Mouse (Mus musculus) limb, embryonic 12.5 days (tissue): ENCODE results near the gene Ipmk. TPM values are rescaled to one million over a fixed set of nuclear protein-coding genes. Genes with fewer than 3 reads are reported as not detected.

Source experiments
- ATAC-seq: fragments of 200-750 bp; cut with Nextera tagmentation; 2 replicates; pipeline ENCODE4 v1.8.0; 2017; ENCODE audit warnings: low read depth, moderate TSS enrichment; ENCODE audit not compliant: insufficient number of reproducible peaks, insufficient read depth, low FRiP score, low TSS enrichment
- H3K27ac ChIP-seq: fragments of 300-500 bp; sonication (generic); 2 replicates; pipeline ENCODE4 v1.5.1; 2016; ENCODE audit warnings: mild to moderate bottlenecking, moderate library complexity
- H3K27me3 ChIP-seq: fragments of 300-500 bp; sonication (generic); 2 replicates; pipeline ENCODE4 v1.6.1; 2016; ENCODE audit warnings: mild to moderate bottlenecking, moderate library complexity
- H3K36me3 ChIP-seq: fragments of 300-500 bp; sonication (generic); 2 replicates; pipeline ENCODE4 v1.6.1; 2016; ENCODE audit warnings: mild to moderate bottlenecking, moderate library complexity
- H3K4me1 ChIP-seq: fragments of 300-500 bp; sonication (generic); replicated peaks from 2 replicates; pipeline ENCODE4 v1.6.1; 2016
- H3K4me2 ChIP-seq: fragments of 300-500 bp; sonication (generic); 2 replicates; pipeline ENCODE4 v1.6.1; 2016; ENCODE audit warnings: mild to moderate bottlenecking, moderate library complexity
- H3K4me3 ChIP-seq: fragments of 300-500 bp; sonication (generic); replicated peaks from 2 replicates; pipeline ENCODE4 v1.5.1; 2016; ENCODE audit warnings: mild to moderate bottlenecking
- H3K9ac ChIP-seq: fragments of 300-500 bp; sonication (generic); replicated peaks from 2 replicates; pipeline ENCODE4 v1.6.1; 2016; ENCODE audit warnings: mild to moderate bottlenecking, moderate library complexity
- H3K9me3 ChIP-seq: fragments of 300-500 bp; sonication (generic); 2 replicates; pipeline ENCODE4 v1.6.1; 2016; ENCODE audit warnings: mild to moderate bottlenecking, moderate library complexity
- WGBS: fragments of 180-500 bp; shearing (Covaris S2); methylation state at CpG from one replicate; pipeline ENCODE4 v1.1.7; 2016; 5-methylcytosine and 5-hydroxymethylcytosine counted together
- polyA plus RNA-seq: library from polyadenylated mRNA; unstranded; fragments of >200 nt; fragmentation: Nextera tagmentation; extraction: Ambion mirVana; gene quantifications from 2 replicates; pipeline ENCODE4 v1.2.1, GENCODE M21; 2016

Ipmk gene
- 18.7 and 19.9 TPM in 2 replicates for polyA plus RNA-seq

DNA sequence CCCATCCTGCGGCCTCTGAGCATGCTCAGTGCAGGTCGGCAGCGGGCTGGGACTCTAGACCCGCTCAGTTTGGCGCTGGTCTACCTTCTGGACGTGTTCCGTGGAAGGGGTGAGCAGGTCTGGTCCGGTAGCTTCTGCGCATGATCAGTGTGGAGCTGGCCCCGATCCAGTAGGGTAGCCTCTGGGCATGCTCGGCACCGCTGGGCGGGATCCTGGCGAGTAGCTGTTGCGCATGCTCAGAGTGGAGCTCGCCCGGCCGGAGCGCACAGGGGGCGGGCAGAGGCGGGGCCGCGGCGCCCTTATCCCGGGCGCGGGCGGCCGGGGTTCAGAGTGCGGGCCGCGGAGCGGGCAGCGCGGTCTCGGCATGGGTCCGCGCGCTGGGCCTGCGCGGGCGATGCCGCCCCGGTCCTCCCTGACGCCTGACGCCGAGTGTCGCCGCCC lies at the start of gene Ipmk:
Ipmk (plus strand) TSS at position 255 of the 441 bp plus-strand sequence.
- peak within 1 kb of the TSS; percentile 84 for H3K27ac ChIP-seq
- 2% methylated on average over 32 of the region's 49 CpGs for WGBS
- peak within 1 kb of the TSS; percentile 91 for H3K4me3 ChIP-seq
- peaks cover 5% of the 10 kb centered on the region; the same call in 1 of the 2 replicates for H3K36me3 ChIP-seq
- peak within 1 kb of the TSS; percentile 93 for H3K4me2 ChIP-seq
- H3K9me3 ChIP-seq: no peaks in the 10 kb centered on the region
- H3K27me3 ChIP-seq: no peaks in the 10 kb centered on the region
- peaks cover 29% of the 10 kb centered on the region for H3K4me1 ChIP-seq
- peak; percentile 89 for ATAC-seq
- H3K9ac ChIP-seq: peak within 1 kb of the TSS; percentile 85

DNA sequence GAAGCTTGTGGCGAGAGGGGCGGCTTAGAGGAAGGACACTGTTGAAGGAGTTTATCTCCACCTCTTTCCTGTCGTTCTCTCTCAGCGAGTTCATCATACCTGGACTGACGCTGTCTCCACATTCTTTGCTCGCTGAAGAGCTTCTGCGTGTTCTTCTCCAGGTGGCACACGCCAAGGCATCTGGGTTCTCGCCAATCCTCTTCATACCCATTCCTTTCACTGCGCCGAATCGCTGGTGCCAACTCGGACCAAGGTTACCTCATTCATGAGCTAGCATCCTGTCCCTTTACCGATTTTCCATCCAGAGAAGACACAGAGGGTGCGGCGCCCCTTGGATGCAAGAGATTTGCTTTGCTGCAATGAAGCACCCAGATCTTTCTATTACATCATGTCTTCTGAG lies 47.4 kb upstream of the Ipmk start:
- H3K36me3 ChIP-seq: no peaks in the 10 kb centered on the region
- no peaks in the 10 kb centered on the region for H3K4me1 ChIP-seq
- H3K27me3 ChIP-seq: no peaks in the 10 kb centered on the region
- no peaks in the 10 kb centered on the region for H3K9me3 ChIP-seq
- WGBS: 80% methylated on average over 16 of the region's 16 CpGs
- no peak overlapping the region for H3K4me3 ChIP-seq
- no peak overlapping the region for H3K4me2 ChIP-seq
- H3K27ac ChIP-seq: no peak overlapping the region
- ATAC-seq: no peak
- no peak overlapping the region for H3K9ac ChIP-seq

DNA sequence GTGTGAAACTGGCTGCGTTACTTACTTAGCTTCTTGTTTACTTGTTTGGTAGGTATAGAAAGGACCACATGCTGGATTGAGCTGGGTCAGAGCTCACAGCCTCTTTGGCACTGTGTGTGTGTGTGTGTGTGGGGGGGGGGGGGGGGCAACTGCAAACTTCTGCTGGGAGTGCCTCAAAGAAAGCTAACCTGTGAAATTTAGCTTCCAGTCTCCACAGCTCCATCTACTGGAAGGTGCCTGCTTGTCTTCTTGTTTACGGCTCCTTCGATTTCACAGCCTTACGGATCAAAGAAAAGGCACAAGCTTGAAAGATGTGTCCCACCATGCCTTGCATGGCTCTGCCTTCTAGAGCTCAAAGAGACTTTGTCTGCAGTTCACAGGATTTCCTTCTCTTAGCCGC lies 45.1 kb upstream of the Ipmk start:
- no peak for ATAC-seq
- no peaks in the 10 kb centered on the region for H3K9me3 ChIP-seq
- no peak overlapping the region for H3K27ac ChIP-seq
- H3K4me2 ChIP-seq: no peak overlapping the region
- H3K4me3 ChIP-seq: no peak overlapping the region
- no peaks in the 10 kb centered on the region for H3K27me3 ChIP-seq
- no peaks in the 10 kb centered on the region for H3K36me3 ChIP-seq
- H3K4me1 ChIP-seq: peaks cover 5% of the 10 kb centered on the region
- WGBS: 22% methylated on average over 5 of the region's 5 CpGs
- no peak overlapping the region for H3K9ac ChIP-seq

DNA sequence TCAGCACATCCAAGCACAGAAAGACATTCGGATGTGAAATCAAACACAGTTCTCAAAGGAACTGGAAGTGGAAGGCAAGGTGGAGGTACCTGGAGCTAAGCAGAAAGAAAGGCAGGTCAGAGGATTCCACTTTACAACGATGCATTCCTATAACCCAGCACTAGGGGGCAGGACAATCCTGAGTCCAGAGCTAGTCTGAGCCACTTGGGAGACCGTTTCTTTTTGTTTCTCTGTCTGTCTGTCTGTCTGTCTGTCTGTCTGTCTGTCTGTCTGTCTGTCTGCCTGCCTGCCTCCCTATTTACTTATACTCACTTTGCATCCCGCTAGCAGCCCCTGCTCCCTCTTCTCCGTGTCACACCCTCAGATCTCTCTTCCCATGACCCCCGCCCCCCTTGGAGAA lies 41.4 kb upstream of the Ipmk start:
- 27% methylated on average over 6 of the region's 6 CpGs for WGBS
- H3K27me3 ChIP-seq: no peaks in the 10 kb centered on the region
- no peaks in the 10 kb centered on the region for H3K36me3 ChIP-seq
- H3K9me3 ChIP-seq: no peaks in the 10 kb centered on the region
- H3K4me3 ChIP-seq: 0 out of 2 replicates have a peak overlapping the region, but pooled peaks have one; percentile 13
- peak overlapping the region; percentile 37 for H3K4me2 ChIP-seq
- H3K4me1 ChIP-seq: peaks cover 6% of the 10 kb centered on the region
- H3K9ac ChIP-seq: no peak overlapping the region
- H3K27ac ChIP-seq: no peak overlapping the region
- ATAC-seq: no peak

DNA sequence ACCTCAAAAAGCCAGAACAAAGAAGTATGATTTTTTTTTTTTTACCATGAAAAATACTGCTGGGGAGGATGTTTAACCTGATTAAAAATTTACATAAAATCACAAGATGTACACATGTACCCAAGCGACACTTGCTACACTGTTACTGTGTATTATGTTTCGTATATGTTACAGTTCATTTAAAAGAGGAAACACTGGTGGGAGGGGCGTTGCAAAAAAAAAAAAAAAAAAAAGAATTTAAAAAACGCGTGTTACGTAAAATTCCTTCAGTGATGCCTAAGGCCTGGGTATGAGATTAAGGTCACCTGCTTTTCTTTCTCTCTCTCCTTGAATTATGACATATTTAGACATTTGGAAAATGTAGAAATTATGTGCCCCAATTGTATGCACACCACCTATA lies 40.8 kb upstream of the Ipmk start:
- H3K27me3 ChIP-seq: no peaks in the 10 kb centered on the region
- H3K9me3 ChIP-seq: no peaks in the 10 kb centered on the region
- 76% methylated on average over 6 of the region's 6 CpGs for WGBS
- H3K4me1 ChIP-seq: peaks cover 6% of the 10 kb centered on the region
- H3K36me3 ChIP-seq: no peaks in the 10 kb centered on the region
- H3K4me2 ChIP-seq: no peak overlapping the region
- no peak overlapping the region for H3K9ac ChIP-seq
- H3K4me3 ChIP-seq: no peak overlapping the region
- no peak overlapping the region for H3K27ac ChIP-seq
- ATAC-seq: no peak

DNA sequence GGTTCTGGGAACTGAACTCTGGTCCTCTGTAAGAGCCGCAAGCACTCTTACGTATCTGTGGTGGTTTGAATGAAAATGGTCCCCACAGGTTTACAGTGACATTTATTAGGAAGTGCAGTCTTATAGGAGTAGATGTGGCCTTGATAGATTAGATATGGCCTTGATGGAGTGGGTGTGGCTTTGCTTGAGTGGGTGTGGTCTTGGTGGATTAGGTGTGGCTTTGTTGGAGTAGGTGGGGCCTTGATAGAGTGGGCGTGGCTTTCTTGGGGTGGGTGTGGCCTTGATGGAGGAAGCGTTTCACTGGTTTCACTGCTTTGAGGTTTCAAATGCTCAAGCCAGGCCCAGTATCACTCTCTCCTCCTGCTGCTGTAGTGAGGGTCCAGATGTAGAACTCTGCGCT lies 39.4 kb upstream of the Ipmk start:
- Histone ChIP-seq H3K9ac (no peak overlapping the region), H3K27me3 (no peaks in the 10 kb centered on the region), H3K4me1 (peaks cover 6% of the 10 kb centered on the region), H3K36me3 (no peaks in the 10 kb centered on the region), H3K4me3 (no peak overlapping the region), H3K4me2 (no peak overlapping the region), H3K27ac (no peak overlapping the region), H3K9me3 (no peaks in the 10 kb centered on the region)
- 86% methylated on average over 5 of the region's 5 CpGs for WGBS
- ATAC-seq: no peak

DNA sequence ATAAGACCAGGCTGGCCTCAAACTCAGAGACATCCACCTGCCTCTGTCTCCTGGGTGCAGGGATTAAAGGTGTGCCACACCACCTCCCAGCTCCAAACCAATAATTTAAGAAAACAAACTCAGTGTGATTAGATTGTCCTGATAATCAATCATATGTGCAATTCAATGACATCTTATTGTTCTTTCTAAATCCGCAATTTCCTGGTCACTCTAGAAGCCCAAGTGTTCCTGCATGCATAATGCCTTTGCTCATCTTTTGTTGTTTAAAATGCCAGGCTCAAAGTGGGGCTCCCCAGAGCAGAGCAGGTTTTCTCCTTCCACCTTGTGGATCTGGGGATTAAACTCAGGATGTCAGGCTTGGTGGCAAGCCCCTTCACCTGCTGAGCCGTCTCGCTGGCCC lies 37.3 kb upstream of the Ipmk start:
- no peaks in the 10 kb centered on the region for H3K9me3 ChIP-seq
- no peak for ATAC-seq
- H3K9ac ChIP-seq: no peak overlapping the region
- H3K27me3 ChIP-seq: no peaks in the 10 kb centered on the region
- no peak overlapping the region for H3K4me2 ChIP-seq
- WGBS: 67% methylated on average over 3 of the region's 3 CpGs
- no peak overlapping the region for H3K4me3 ChIP-seq
- H3K27ac ChIP-seq: no peak overlapping the region
- peaks cover 6% of the 10 kb centered on the region for H3K4me1 ChIP-seq
- no peaks in the 10 kb centered on the region for H3K36me3 ChIP-seq

DNA sequence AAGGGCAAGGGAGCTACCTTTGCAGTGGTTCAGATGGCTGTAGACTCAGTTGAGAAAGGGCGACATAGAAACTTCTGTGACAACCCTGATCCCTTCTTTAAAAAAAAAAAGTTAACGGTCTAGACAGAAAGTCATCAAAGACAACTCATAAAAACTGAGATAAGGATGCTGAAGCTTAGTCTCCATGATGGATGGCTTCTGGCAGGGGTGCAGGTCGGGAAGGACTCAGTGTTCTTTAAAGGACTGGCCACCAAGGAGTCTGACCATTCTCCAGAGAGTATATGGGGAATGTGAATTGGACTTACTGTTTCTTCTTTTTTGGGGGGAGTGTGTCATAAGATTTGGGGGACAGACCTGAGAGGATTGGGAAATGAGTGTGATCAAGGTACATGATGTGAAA lies 33.0 kb upstream of the Ipmk start:
- Histone ChIP-seq H3K4me3 (no peak overlapping the region), H3K9me3 (no peaks in the 10 kb centered on the region), H3K36me3 (no peaks in the 10 kb centered on the region), H3K27me3 (no peaks in the 10 kb centered on the region), H3K4me2 (no peak overlapping the region), H3K27ac (no peak overlapping the region), H3K4me1 (no peaks in the 10 kb centered on the region), H3K9ac (no peak overlapping the region)
- ATAC-seq: no peak
- 64% methylated on average over 3 of the region's 3 CpGs for WGBS

DNA sequence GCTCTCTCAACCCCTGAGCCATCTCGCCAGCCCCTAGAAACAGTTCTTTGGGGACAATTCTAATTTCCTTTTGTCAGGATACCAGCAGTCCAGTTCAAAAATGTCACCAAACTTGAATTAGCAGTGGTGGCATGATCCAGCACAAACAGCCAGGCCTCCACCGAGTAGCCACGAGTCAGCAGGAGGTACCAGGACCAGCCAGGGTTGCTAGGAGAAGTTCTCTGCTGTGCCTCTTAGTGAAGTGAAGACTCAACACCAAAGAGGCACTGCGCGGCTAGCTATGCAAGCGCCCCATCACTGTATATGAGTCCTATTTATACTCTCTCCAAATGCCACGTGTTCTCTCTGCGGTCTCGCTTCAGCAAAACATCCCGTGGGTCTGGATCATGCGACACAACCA lies 31.5 kb upstream of the Ipmk start:
- Histone ChIP-seq H3K4me3 (no peak overlapping the region), H3K27me3 (no peaks in the 10 kb centered on the region), H3K9me3 (no peaks in the 10 kb centered on the region), H3K9ac (no peak overlapping the region), H3K36me3 (no peaks in the 10 kb centered on the region), H3K27ac (no peak overlapping the region), H3K4me1 (no peaks in the 10 kb centered on the region), H3K4me2 (no peak overlapping the region)
- WGBS: 81% methylated on average over 11 of the region's 11 CpGs
- ATAC-seq: no peak

DNA sequence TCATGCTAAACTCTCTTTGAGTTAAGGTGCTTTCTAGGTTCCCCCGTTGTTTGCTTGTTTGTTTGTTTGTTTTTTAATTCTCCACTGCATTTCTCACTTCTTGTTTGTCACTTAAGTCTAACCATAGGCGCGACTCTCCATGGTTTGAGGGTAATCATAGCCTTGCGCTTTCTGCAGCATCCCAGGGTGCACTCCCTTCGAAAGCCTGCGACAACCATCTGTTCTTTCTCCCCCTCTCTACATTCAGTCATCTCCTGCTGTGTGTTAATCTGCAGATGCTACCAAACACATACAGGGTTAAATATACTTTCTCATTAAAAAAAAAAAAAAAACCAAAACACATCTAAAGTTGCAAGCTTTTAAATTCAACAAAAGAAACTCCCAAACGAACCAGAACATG lies 31.1 kb upstream of the Ipmk start:
- Histone ChIP-seq H3K9me3 (no peaks in the 10 kb centered on the region), H3K36me3 (no peaks in the 10 kb centered on the region), H3K4me1 (no peaks in the 10 kb centered on the region), H3K4me2 (no peak overlapping the region), H3K27me3 (no peaks in the 10 kb centered on the region), H3K27ac (no peak overlapping the region), H3K9ac (no peak overlapping the region), H3K4me3 (no peak overlapping the region)
- no peak for ATAC-seq
- 69% methylated on average over 7 of the region's 7 CpGs for WGBS

DNA sequence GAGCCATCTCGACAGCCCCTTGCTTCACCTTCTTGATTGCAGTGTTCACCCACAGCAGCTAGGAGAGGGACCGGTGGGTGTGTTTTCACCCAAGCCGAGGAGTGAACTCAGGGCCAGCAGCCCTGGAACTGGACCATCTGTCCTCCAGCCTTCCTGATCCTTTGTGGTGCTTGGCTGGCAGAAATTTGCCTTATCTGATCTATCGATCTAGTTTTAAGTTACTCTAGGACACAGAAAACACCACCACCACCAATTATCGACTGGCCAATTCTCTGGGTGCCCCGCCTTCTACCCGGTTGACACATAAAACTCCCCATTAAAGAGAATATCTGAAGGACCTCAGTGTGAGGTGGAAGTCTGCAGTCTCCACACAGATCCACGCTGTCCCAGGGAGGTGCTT lies 23.9 kb upstream of the Ipmk start:
- no peaks in the 10 kb centered on the region for H3K27me3 ChIP-seq
- H3K27ac ChIP-seq: no peak overlapping the region
- no peaks in the 10 kb centered on the region for H3K9me3 ChIP-seq
- WGBS: 81% methylated on average over 8 of the region's 8 CpGs
- H3K9ac ChIP-seq: no peak overlapping the region
- no peak overlapping the region for H3K4me3 ChIP-seq
- H3K4me1 ChIP-seq: no peaks in the 10 kb centered on the region
- no peak for ATAC-seq
- H3K4me2 ChIP-seq: no peak overlapping the region
- H3K36me3 ChIP-seq: no peaks in the 10 kb centered on the region

DNA sequence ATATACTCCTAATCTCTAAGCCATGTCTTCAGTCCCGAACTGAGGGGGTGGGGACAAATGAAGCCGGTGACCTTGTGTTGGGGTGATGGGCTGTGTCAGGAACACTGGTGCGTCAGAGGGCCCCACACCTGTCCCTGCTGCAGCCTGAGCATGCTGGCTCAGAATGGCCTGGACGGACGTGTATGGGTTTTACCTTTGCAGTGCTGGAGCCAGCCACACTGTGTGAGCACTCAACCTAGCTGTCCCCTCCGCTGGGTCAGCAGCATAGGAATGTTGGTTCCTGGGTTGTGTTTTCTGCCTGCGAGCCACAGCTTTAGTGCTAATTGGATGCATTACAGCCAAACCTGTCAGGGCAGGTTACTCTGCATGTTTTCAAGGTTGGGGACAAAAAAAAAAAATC lies 21.4 kb upstream of the Ipmk start:
- H3K9me3 ChIP-seq: no peaks in the 10 kb centered on the region
- H3K9ac ChIP-seq: no peak overlapping the region
- no peaks in the 10 kb centered on the region for H3K4me1 ChIP-seq
- no peak overlapping the region for H3K4me2 ChIP-seq
- no peak overlapping the region for H3K27ac ChIP-seq
- no peaks in the 10 kb centered on the region for H3K27me3 ChIP-seq
- WGBS: 80% methylated on average over 7 of the region's 7 CpGs
- no peak for ATAC-seq
- H3K4me3 ChIP-seq: no peak overlapping the region
- peaks cover 24% of the 10 kb centered on the region for H3K36me3 ChIP-seq
